8 mouse cellular contexts compared by ENCODE assay signal in genomic region chr3:28165598-28165997, GRCm38 (mm10).
DNase-seq lines count a peak whose midpoint lies in the region.

No protein-coding gene starts in this region.

- intact Hi-C loops in left cerebral cortex, postnatal 36 days (cut with DNase I): loop anchor here (2.0 to 5.0 kb wide), 2 partner anchors 397 to 581 kb away; no protein-coding TSS in a partner anchor

- DNase-seq in B cell, adult 2 months: peak; percentile 44 to 50
- DNase-seq in NIH3T3 (ENCODE audit: low read depth): peak; percentile 87
- DNase-seq in cerebellum, adult 9-10 months: peak; percentile 84
- peak; percentile 35 to 74 for DNase-seq in frontal cortex, postnatal 14 days (ENCODE audit: low spot score in 2 of 2)
- DNase-seq in kidney, adult 18-20 months: peak; percentile 50
- DNase-seq in left cerebral cortex, postnatal 36 days (ENCODE audit: low spot score in 2 of 2): peak; percentile 49 to 69
- peak; percentile 85 for DNase-seq in naive thymus-derived CD4-positive, alpha-beta T cell, adult 2 months (ENCODE audit: low read depth)
- DNase-seq in thymus, postnatal 36 days: peak; percentile 35 to 43

Comparison
In these comparisons a context has a peak if more than half of its experiments do, and no peak if none do; other contexts are left out.
1. Peak in every context shown above with its lines: DNase-seq.